Mouse (Mus musculus) thymus, postnatal 25 days (tissue): ENCODE measurements around the gene Znrd1as.

Experiments
- DNase-seq: peaks from one replicate; pipeline ENCODE4 v3.0.0; 2022

Znrd1as gene

GRCm38 (mm10) chr17:36997033-36997735 is 38.8 kb downstream of the Znrd1as start:
- DNase-seq: peak; percentile 72

- no peak for DNase-seq
These were observed 40.1 kb downstream of the Znrd1as start for GRCm38 (mm10) chr17:36998477-36998876.

GRCm38 (mm10) chr17:37000863-37001262 is 42.5 kb downstream of the Znrd1as start, which contains the start of gene Zfp57:
Zfp57 (plus strand) TSS chr17:37001163.
- no peak for DNase-seq

GRCm38 (mm10) chr17:37002364-37003330 is 44.3 kb downstream of the Znrd1as start:
- no peak for DNase-seq

GRCm38 (mm10) chr17:37003366-37003765 is 45.0 kb downstream of the Znrd1as start:
- no peak for DNase-seq

- DNase-seq: no peak
These were observed 49.8 kb downstream of the Znrd1as start for GRCm38 (mm10) chr17:37008161-37008560.

GRCm38 (mm10) chr17:37009460-37010042 is 51.2 kb downstream of the Znrd1as start:
- DNase-seq: no peak

- no peak for DNase-seq
These were observed 53.3 kb downstream of the Znrd1as start for GRCm38 (mm10) chr17:37011719-37012118.

- DNase-seq: no peak
These were observed 53.7 kb downstream of the Znrd1as start for GRCm38 (mm10) chr17:37012141-37012540.
